Mouse (Mus musculus): Measurements from ENCODE around the gene Afm.

DNA sequence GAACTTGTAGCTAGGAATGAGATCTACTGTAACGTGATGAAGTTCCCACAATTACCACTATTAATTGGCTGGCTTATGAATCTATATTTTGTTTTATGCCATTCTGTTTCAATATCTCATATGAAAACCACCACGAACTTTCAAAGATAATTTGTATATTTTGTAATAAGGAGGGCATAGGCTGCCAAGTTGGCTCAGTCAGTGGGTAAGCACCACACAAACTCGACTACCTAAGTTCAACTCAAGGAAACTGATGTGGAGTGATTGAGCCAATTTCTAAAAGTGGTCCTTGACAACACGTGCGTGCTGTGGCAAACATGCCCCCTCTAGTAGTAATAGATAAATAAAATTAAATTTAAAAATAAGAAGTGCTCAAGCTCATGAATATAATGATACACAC, 17.0 kb upstream of the Afm start:
- no peak for TF ChIP-seq CTCF (IDR thresholded peaks at IDR 0.05; ENCODE audit: insufficient read depth, low read depth, low read length)
- TF ChIP-seq POLR2A (IDR thresholded peaks at IDR 0.05; ENCODE audit: insufficient read depth, low read depth, low read length) = no peak

All from olfactory bulb, adult 2 months (tissue).